Mouse (Mus musculus): ENCODE measurements around the gene Ccl27a. TPM values are rescaled to one million over a fixed set of nuclear protein-coding genes. Genes with fewer than 3 reads are reported as not detected.
A peak's percentile ranks its signal among the peaks of the same experiment; 100 is the strongest.

Ccl27a gene
- total RNA-seq, 2 experiments from 2014 or later: 40.1 to 40.4 TPM

GRCm38 (mm10) chr4:41756440-41756839, 17.6 kb downstream of the Ccl27a start:
- no peak for DNase-seq (ENCODE audit: low spot score in 2 of 2)

- peak; percentile 86 to 88 for DNase-seq (ENCODE audit: low spot score in 2 of 2)
Measured at GRCm38 (mm10) chr4:41755338-41756305, 18.4 kb downstream of the Ccl27a start, which contains the start of gene Sigmar1. Gene Sigmar1, minus strand, starts transcription at chr4:41756157.

GRCm38 (mm10) chr4:41754797-41755337, 19.2 kb downstream of the Ccl27a start, which contains the start of gene Galt:
Gene Galt, plus strand, starts transcription at chr4:41755228.
- no peak for DNase-seq (ENCODE audit: low spot score in 2 of 2)

- no peak for DNase-seq (ENCODE audit: low spot score in 2 of 2)
Measured at GRCm38 (mm10) chr4:41745021-41745420, 29.0 kb downstream of the Ccl27a start.

- DNase-seq (ENCODE audit: low spot score in 2 of 2): no peak
Measured at GRCm38 (mm10) chr4:41744131-41744530, 29.9 kb downstream of the Ccl27a start.

- peak; percentile 86 to 93 for DNase-seq (ENCODE audit: low spot score in 2 of 2)
Measured at GRCm38 (mm10) chr4:41741158-41741560, 32.9 kb downstream of the Ccl27a start.

GRCm38 (mm10) chr4:41740380-41741157, 33.5 kb downstream of the Ccl27a start:
- no peak for DNase-seq (ENCODE audit: low spot score in 2 of 2)

- DNase-seq (ENCODE audit: low spot score in 2 of 2): no peak
Measured at GRCm38 (mm10) chr4:41739260-41739659, 34.8 kb downstream of the Ccl27a start.

GRCm38 (mm10) chr4:41738256-41738603, 35.8 kb downstream of the Ccl27a start:
- no peak for DNase-seq (ENCODE audit: low spot score in 2 of 2)

- DNase-seq (ENCODE audit: low spot score in 2 of 2): peak; percentile 43 to 65
Measured at GRCm38 (mm10) chr4:41737602-41738255, 36.3 kb downstream of the Ccl27a start.

GRCm38 (mm10) chr4:41731052-41731765, 42.8 kb downstream of the Ccl27a start, which contains the start of gene Arid3c:
Gene Arid3c, minus strand, starts transcription at chr4:41731142.
- DNase-seq (ENCODE audit: low spot score in 2 of 2): no peak

GRCm38 (mm10) chr4:41726826-41727621, 47.0 kb downstream of the Ccl27a start:
- DNase-seq (ENCODE audit: low spot score in 2 of 2): no peak

- DNase-seq (ENCODE audit: low spot score in 2 of 2): peak; percentile 73 to 77
Measured at GRCm38 (mm10) chr4:41722918-41723351, 51.1 kb downstream of the Ccl27a start, which contains the start of gene Dctn3. Gene Dctn3, minus strand, starts transcription at chr4:41723170.

Other genes starting within 250 kb of the Ccl27a start
- gene Fam219a, start 204.7 kb downstream of the Ccl27a start, total RNA-seq (2021): 10 to 100 TPM; 15.7 to 20.2 TPM
- gene Dnaic1, start 204.5 kb downstream of the Ccl27a start, total RNA-seq (2021): not detected
- 1 to 10 TPM; 2.3 to 4.1 TPM for gene Enho, start 133.9 kb downstream of the Ccl27a start, total RNA-seq (2021)
- 10 to 100 TPM; 36.2 to 36.6 TPM for gene Cntfr, start 77.2 kb downstream of the Ccl27a start, total RNA-seq (2021)
- 10 to 100 TPM; 83.8 to 95.0 TPM for gene Il11ra1, start 74.3 kb downstream of the Ccl27a start, total RNA-seq (2021)
- 10 to 100 TPM; 34.3 to 37.0 TPM for gene Rpp25l, start 60.7 kb downstream of the Ccl27a start, total RNA-seq (2021)
- 100 to 1,000 TPM; 115 to 123 TPM for gene Dctn3, start 51.1 kb downstream of the Ccl27a start, total RNA-seq (2021)
- not detected for gene Arid3c, start 43.1 kb downstream of the Ccl27a start, total RNA-seq (2021)
- gene Galt, start 19.0 kb downstream of the Ccl27a start, total RNA-seq (2021): 10 to 100 TPM; 37.8 to 39.6 TPM
- gene Sigmar1, start 18.1 kb downstream of the Ccl27a start, total RNA-seq (2021): 10 to 100 TPM; 75.2 to 77.2 TPM
- not detected for gene Gm21541, start 129.4 kb upstream of the Ccl27a start, total RNA-seq (2021)
- gene Gm20878, start 167.3 kb upstream of the Ccl27a start, total RNA-seq (2021): 1 to 10 TPM; 4.6 to 6.3 TPM
- gene Fam205a4, start 191.8 kb upstream of the Ccl27a start, total RNA-seq (2021): 1 to 10 TPM; 1.0 to 1.1 TPM

Measured in adrenal gland, adult 18-20 months (tissue).